ENCODE assay signal across 13 mouse cellular contexts in genomic region chr9:63687413-63688015, GRCm38 (mm10).
DNase-seq lines count a peak whose midpoint lies in the region; ATAC-seq lines count a peak whose summit lies in the region.
"Had no signal": no experiment of that assay in that cellular context is flagged by ENCODE, and none has a peak within 500 bp of the region (broad histone marks: within the 10 kb centered on the region; RNA-seq: fewer than 3 reads in every experiment).

No protein-coding gene starts in this region.

- H3K4me3 ChIP-seq in heart, embryonic 12.5 days = no peak overlapping the region
- no peak overlapping the region for H3K4me3 ChIP-seq in midbrain, embryonic 13.5 days (replicated peaks)
- no peak overlapping the region for H3K4me3 ChIP-seq in midbrain, embryonic 14.5 days (replicated peaks; ENCODE audit: low read depth, low read length)
- no peak overlapping the region for H3K4me3 ChIP-seq in lung, embryonic 16.5 days (ENCODE audit: low read length)
- H3K4me3 ChIP-seq: embryonic facial prominence, embryonic 13.5 days; forebrain, embryonic 12.5 days had no signal

- peak overlapping the region; percentile 18; the same call in 1 of the 2 replicates for H3K27ac ChIP-seq in heart, embryonic 12.5 days (ENCODE audit: poor library complexity, severe bottlenecking)
- H3K27ac ChIP-seq in midbrain, embryonic 13.5 days = 0 out of 2 replicates have a peak overlapping the region, but pooled peaks have one; percentile 2
- H3K27ac ChIP-seq in midbrain, embryonic 14.5 days (replicated peaks; ENCODE audit: low read depth, low read length) = no peak overlapping the region
- peak overlapping the region; percentile 66 for H3K27ac ChIP-seq in lung, embryonic 16.5 days (ENCODE audit: low read length)
- H3K27ac ChIP-seq: embryonic facial prominence, embryonic 13.5 days; forebrain, embryonic 12.5 days had no signal

- H3K9me3 ChIP-seq in heart, embryonic 12.5 days (replicated peaks) = no peaks in the 10 kb centered on the region
- 0 out of 2 replicates have a peak, but pooled peaks cover 3% of the 10 kb centered on the region for H3K9me3 ChIP-seq in midbrain, embryonic 13.5 days
- H3K9me3 ChIP-seq in midbrain, embryonic 14.5 days (ENCODE audit: control insufficient read depth, low read length) = no peaks in the 10 kb centered on the region
- no peaks in the 10 kb centered on the region for H3K9me3 ChIP-seq in lung, embryonic 16.5 days (ENCODE audit: control insufficient read depth, low read length)
- H3K9me3 ChIP-seq: embryonic facial prominence, embryonic 13.5 days; forebrain, embryonic 12.5 days had no signal

- no peak for ATAC-seq in heart, embryonic 12.5 days (ENCODE audit: insufficient number of reproducible peaks, low FRiP score)
- ATAC-seq in midbrain, embryonic 13.5 days = no peak
- ATAC-seq in midbrain, embryonic 14.5 days (ENCODE audit: low FRiP score, low TSS enrichment) = no peak
- peak; percentile 89 for ATAC-seq in lung, embryonic 16.5 days (ENCODE audit: low read depth)

- H3K4me2 ChIP-seq in heart, embryonic 12.5 days = no peak overlapping the region
- H3K4me2 ChIP-seq in midbrain, embryonic 13.5 days (replicated peaks) = no peak overlapping the region
- H3K4me2 ChIP-seq in midbrain, embryonic 14.5 days (ENCODE audit: low read length) = no peak overlapping the region
- no peak overlapping the region for H3K4me2 ChIP-seq in lung, embryonic 16.5 days (ENCODE audit: low read depth, low read length)
- H3K4me2 ChIP-seq: embryonic facial prominence, embryonic 13.5 days; forebrain, embryonic 12.5 days had no signal

- WGBS in heart, embryonic 12.5 days = 87% methylated on average over 7 of the region's 7 CpGs
- 85% methylated on average over 7 of the region's 7 CpGs for WGBS in midbrain, embryonic 13.5 days
- WGBS in midbrain, embryonic 14.5 days = 85% methylated on average over 7 of the region's 7 CpGs
- WGBS in lung, embryonic 16.5 days = 51% methylated on average over 7 of the region's 7 CpGs

- H3K36me3 ChIP-seq in heart, embryonic 12.5 days = no peaks in the 10 kb centered on the region
- no peaks in the 10 kb centered on the region for H3K36me3 ChIP-seq in midbrain, embryonic 13.5 days
- no peaks in the 10 kb centered on the region for H3K36me3 ChIP-seq in midbrain, embryonic 14.5 days (ENCODE audit: control insufficient read depth, insufficient read depth, low read length)
- H3K36me3 ChIP-seq in lung, embryonic 16.5 days (ENCODE audit: control insufficient read depth, insufficient read depth, low read length) = no peaks in the 10 kb centered on the region

- no peak for DNase-seq in heart, postnatal 36 days
- DNase-seq in midbrain, embryonic 14.5 days = no peak
- no peak for DNase-seq in adrenal gland, postnatal 36 days
- no peak for DNase-seq in ovary, postnatal 36 days (ENCODE audit: low spot score)
- no peak for DNase-seq in right cerebral cortex, adult 18-20 months
- DNase-seq: cerebellum, adult 9-10 months; gastrocnemius, postnatal 10 days; heart, postnatal 10 days had no signal

- intact Hi-C loops in heart, postnatal 36 days (cut with DNase I) = no loop called here

- no peak overlapping the region for H3K9ac ChIP-seq in heart, embryonic 12.5 days
- no peak overlapping the region for H3K9ac ChIP-seq in midbrain, embryonic 13.5 days (replicated peaks)
- H3K9ac ChIP-seq in midbrain, embryonic 14.5 days (replicated peaks; ENCODE audit: low read length) = no peak overlapping the region
- H3K9ac ChIP-seq in lung, embryonic 16.5 days (ENCODE audit: low read length) = no peak overlapping the region
- H3K9ac ChIP-seq: embryonic facial prominence, embryonic 13.5 days; forebrain, embryonic 12.5 days had no signal

- H3K27me3 ChIP-seq in heart, embryonic 12.5 days (replicated peaks) = no peaks in the 10 kb centered on the region
- H3K27me3 ChIP-seq in midbrain, embryonic 13.5 days = no peaks in the 10 kb centered on the region
- no peaks in the 10 kb centered on the region for H3K27me3 ChIP-seq in midbrain, embryonic 14.5 days (ENCODE audit: control insufficient read depth, insufficient read depth, low read length)
- H3K27me3 ChIP-seq in lung, embryonic 16.5 days (ENCODE audit: control insufficient read depth, insufficient read depth, low read depth, low read length) = no peaks in the 10 kb centered on the region
- H3K27me3 ChIP-seq: embryonic facial prominence, embryonic 13.5 days; forebrain, embryonic 12.5 days had no signal

- peaks cover 49% of the 10 kb centered on the region for H3K4me1 ChIP-seq in heart, embryonic 12.5 days (replicated peaks)
- no peaks in the 10 kb centered on the region for H3K4me1 ChIP-seq in midbrain, embryonic 13.5 days (replicated peaks)
- no peaks in the 10 kb centered on the region for H3K4me1 ChIP-seq in midbrain, embryonic 14.5 days (ENCODE audit: control insufficient read depth, insufficient read depth, low read length)
- H3K4me1 ChIP-seq in lung, embryonic 16.5 days (replicated peaks; ENCODE audit: control insufficient read depth, insufficient read depth, low read length) = peaks cover 17% of the 10 kb centered on the region
- H3K4me1 ChIP-seq: forebrain, embryonic 12.5 days had no signal
